Mouse (Mus musculus): ENCODE measurements around the gene Opcml.

Opcml gene

GRCm38 (mm10) chr9:28737955-28738354 lies 947.4 kb downstream of the Opcml start:
- no peak for DNase-seq (ENCODE audit: low read depth, low spot score)

GRCm38 (mm10) chr9:28738451-28738860 lies 947.9 kb downstream of the Opcml start:
- no peak for DNase-seq (ENCODE audit: low read depth, low spot score)

GRCm38 (mm10) chr9:28744771-28745170 lies 954.2 kb downstream of the Opcml start:
- DNase-seq (ENCODE audit: low read depth, low spot score) = no peak

- DNase-seq (ENCODE audit: low read depth, low spot score) = peak; percentile 59
These were observed 958.3 kb downstream of the Opcml start for GRCm38 (mm10) chr9:28748902-28749301.

GRCm38 (mm10) chr9:28752908-28753307 lies 962.3 kb downstream of the Opcml start:
- no peak for DNase-seq (ENCODE audit: low read depth, low spot score)

- DNase-seq (ENCODE audit: low read depth, low spot score) = no peak
These were observed 966.4 kb downstream of the Opcml start for GRCm38 (mm10) chr9:28756841-28757451.

GRCm38 (mm10) chr9:28761460-28761859 lies 970.9 kb downstream of the Opcml start:
- no peak for DNase-seq (ENCODE audit: low read depth, low spot score)

- no peak for DNase-seq (ENCODE audit: low read depth, low spot score)
These were observed 973.6 kb downstream of the Opcml start for GRCm38 (mm10) chr9:28764149-28764548.

- DNase-seq (ENCODE audit: low read depth, low spot score) = no peak
These were observed 986.2 kb downstream of the Opcml start for GRCm38 (mm10) chr9:28776517-28777503.

GRCm38 (mm10) chr9:28783834-28784233 lies 993.3 kb downstream of the Opcml start:
- DNase-seq (ENCODE audit: low read depth, low spot score) = no peak

GRCm38 (mm10) chr9:28789439-28789838 lies 998.9 kb downstream of the Opcml start:
- DNase-seq (ENCODE audit: low read depth, low spot score) = no peak

GRCm38 (mm10) chr9:28800100-28800499 lies 1009.5 kb downstream of the Opcml start:
- no peak for DNase-seq (ENCODE audit: low read depth, low spot score)

- DNase-seq (ENCODE audit: low read depth, low spot score) = no peak
These were observed 1016.1 kb downstream of the Opcml start for GRCm38 (mm10) chr9:28806666-28807065.

- no peak for DNase-seq (ENCODE audit: low read depth, low spot score)
These were observed 1031.5 kb downstream of the Opcml start for GRCm38 (mm10) chr9:28822060-28822459.

GRCm38 (mm10) chr9:28822466-28822865 lies 1031.9 kb downstream of the Opcml start:
- no peak for DNase-seq (ENCODE audit: low read depth, low spot score)

- DNase-seq (ENCODE audit: low read depth, low spot score) = no peak
These were observed 1035.2 kb downstream of the Opcml start for GRCm38 (mm10) chr9:28825821-28826220.

GRCm38 (mm10) chr9:28845961-28846570 lies 1055.5 kb downstream of the Opcml start:
- no peak for DNase-seq (ENCODE audit: low read depth, low spot score)

GRCm38 (mm10) chr9:28855826-28856225 lies 1065.3 kb downstream of the Opcml start:
- no peak for DNase-seq (ENCODE audit: low read depth, low spot score)

- DNase-seq (ENCODE audit: low read depth, low spot score) = no peak
These were observed 1071.4 kb downstream of the Opcml start for GRCm38 (mm10) chr9:28861983-28862382.

- DNase-seq (ENCODE audit: low read depth, low spot score) = no peak
These were observed 1076.7 kb downstream of the Opcml start for GRCm38 (mm10) chr9:28867256-28867655.

- DNase-seq (ENCODE audit: low read depth, low spot score) = no peak
These were observed 1079.9 kb downstream of the Opcml start for GRCm38 (mm10) chr9:28870478-28870877.

GRCm38 (mm10) chr9:28882566-28882965 lies 1092.0 kb downstream of the Opcml start:
- DNase-seq (ENCODE audit: low read depth, low spot score) = no peak

All from ZHBTc4 (cell line).